Mouse (Mus musculus): ENCODE data around the gene Etv3.
"Not testable (repeated sequence)": the region's sequence is repeated elsewhere in the genome, so short reads cannot be mapped to it uniquely, and the experiment has no call there.

Gene Etv3

DNA sequence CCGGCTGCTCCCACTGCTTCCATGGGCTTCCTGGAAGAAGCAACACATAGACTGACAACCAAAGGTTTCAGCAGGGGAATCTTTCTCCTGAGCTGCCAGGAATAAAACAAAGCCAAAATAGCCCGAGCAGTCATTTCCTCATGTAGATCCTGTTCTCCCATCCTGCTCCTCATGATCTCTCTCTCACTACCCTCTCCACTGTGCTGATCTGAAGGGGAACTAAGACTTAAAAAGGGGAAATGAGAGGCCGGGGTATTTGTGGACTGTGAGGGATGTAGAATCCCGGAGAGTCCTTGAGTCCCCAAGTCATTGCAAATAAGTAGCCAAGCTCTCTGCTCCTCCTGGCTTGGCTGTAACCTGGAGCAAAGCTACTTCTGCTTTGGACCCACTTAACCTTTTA lies 4.1 kb upstream of the Etv3 start:
- no peak for DNase-seq (ENCODE audit: low read depth)

DNA sequence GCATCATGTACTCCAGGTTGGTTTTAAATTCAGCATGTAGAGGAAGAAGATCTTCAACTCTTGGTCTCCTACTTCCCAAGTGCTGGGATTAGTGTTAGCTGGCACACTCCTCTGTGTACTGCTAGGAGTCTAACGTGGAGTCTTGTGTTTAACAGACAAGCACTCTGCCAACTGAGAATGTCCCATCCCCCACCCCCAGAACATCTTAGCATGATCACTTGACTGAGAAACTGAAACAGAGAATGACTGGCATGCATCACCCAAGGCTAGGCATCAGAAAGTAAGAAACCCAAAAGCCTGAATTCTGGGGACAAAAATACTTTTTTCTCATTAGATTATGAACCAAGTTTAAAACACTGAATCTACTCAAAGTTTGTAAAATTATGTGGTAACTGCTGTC lies 3.4 kb upstream of the Etv3 start:
- peak; percentile 66 for DNase-seq (ENCODE audit: low read depth)

DNA sequence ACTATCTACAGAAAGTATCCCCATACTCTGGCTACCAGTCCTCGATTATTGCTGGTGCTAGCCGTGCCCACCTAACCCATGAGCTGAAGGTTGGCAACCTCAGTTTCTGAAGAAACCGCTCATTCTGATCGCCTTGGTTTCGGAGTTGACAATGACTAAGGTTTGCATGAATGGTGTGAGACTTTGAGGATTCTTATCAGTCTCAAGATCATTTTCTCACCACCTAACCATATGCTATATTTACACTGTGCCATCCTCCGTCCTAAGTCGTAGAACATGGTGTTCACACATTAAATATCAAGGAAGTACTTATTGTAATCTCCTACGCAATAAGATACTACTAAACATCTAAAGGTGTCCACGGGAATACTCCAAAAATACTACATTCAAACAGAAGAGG lies 1.5 kb upstream of the Etv3 start:
- DNase-seq (ENCODE audit: low read depth) = peak; percentile 80

DNA sequence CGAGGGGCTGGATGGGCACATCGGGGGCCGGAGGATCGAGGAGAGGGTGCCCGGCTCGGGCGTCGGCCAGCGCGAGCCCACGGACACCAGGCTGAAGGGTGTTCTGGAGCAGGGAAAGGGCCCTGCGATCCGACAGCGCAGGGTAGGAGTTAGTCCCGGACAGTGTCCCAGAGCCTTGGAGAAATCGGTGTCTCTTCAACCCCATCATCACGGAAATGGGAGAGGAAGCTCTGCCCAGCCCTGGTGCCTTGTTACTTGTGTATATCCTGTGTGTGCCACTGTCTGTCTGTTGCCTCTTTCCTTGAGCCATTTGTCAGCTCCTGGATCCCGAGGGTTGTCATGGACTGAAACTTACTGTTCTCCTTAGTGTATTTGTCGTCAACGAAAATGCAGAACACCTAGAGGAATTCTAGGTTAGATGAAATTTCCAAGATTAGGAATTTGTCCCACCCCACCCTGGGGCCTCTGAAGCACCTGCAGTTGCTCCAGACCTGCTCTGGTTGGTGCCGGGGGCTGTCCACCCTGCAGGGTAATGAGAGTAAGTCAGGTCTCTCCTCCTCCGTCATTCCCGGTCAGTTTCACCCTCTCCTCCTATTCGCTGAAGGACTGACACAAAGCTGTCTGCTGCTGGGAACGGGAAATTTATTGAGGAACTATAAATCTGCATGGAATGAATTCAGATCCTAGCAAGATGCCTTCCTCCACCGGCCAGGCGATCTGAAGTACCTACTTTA lies 797 bp downstream of the Etv3 start:
- DNase-seq (ENCODE audit: low read depth) = peak; percentile 70

DNA sequence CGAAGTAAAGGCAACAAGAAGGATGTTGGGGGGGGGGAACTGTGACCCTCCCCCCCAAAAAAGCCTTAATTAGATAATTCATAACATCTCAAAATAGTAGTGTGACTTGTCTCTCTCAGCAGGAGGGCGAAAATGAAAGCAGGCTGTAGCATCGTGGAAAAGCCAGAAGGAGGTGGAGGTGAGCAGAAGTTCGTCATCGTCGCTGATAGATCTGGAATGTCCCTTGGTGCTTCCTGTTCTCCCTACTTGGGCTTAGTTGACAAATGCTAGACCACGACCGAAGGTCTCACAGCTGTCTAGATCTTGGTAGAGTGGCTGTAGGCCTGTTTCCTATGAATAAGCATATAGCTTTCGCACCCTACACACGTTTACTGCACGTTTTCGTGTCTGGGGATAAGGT lies 1.9 kb downstream of the Etv3 start:
- peak; percentile 88 for DNase-seq (ENCODE audit: low read depth)

DNA sequence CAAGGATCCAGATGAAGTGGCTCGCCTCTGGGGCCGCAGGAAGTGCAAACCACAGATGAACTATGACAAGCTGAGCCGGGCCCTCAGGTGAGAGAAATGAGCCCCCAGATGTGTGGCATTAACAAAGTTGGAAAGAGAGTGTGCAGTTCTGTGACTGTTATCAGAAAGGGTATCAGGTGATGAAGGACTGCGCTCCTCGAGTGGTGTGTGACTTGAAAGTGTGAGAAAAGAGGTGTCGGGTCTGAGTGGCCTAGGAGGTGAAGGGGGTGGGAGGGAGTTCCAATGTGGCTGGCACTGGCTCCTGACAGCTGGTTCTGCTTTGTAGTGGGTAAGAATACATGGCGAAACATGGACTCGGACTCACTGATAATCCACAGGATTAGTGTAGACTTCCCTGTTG lies 2.8 kb downstream of the Etv3 start:
- DNase-seq (ENCODE audit: low read depth) = peak; percentile 72

DNA sequence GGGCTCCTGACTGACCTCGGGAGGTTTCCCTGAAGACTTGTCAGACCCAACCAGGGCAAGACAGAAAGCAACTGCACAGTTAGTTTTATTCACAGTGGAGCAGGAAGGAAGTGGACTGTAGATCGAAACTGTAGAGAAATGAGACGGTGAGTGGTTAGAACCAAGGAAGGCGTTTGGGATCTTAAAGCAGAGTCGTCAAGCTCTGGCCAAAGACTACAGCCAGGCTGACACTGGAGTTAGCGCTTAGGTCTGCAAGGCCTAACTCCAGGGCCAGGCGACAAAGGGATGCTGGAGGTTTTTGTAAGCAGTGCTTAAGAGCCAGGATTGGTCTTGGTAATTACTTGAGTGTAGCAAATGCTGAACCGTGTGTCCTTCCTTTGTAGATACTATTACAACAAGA lies 3.6 kb downstream of the Etv3 start:
- peak; percentile 74 for DNase-seq (ENCODE audit: low read depth)

DNA sequence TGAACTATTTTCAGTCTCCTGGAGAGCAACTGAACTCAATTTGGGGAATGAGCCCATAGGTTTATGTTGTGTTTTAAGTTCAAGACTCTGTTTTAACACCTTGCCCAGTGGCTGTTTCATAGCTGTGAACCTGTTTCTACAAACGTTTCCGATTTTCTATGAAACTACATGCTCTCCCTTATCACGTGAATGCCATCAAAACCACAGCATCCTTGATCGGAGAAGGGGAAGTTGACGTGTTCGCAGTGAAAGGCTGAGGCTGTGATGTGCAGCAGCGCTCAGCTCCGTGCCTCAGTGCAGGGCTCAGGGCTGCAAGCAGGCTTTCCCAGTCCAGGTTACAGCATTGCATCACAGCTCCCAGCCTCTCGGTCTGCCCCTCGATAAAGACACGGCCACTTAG lies 4.4 kb downstream of the Etv3 start:
- peak; percentile 93 for DNase-seq (ENCODE audit: low read depth)

DNA sequence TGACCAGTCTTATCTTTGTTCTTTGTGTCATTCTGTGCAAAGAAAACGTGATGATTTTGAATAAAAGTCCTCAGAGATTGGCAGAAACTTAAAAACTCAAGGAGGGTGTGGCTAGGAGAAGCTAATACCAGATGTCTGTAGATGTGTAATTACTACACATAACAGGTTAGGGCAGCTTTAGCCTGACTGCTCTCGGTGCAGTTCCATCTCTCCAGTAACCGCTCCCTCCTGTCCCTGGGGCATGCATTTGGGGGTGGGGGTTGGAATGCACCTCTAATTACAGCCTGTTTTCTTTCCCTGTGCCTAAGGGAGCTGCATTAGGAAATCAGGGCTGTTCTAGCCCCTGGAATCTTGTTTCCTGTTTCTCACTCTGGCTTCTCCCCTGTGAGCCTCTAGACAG lies 5.0 kb downstream of the Etv3 start:
- DNase-seq (ENCODE audit: low read depth) = no peak

DNA sequence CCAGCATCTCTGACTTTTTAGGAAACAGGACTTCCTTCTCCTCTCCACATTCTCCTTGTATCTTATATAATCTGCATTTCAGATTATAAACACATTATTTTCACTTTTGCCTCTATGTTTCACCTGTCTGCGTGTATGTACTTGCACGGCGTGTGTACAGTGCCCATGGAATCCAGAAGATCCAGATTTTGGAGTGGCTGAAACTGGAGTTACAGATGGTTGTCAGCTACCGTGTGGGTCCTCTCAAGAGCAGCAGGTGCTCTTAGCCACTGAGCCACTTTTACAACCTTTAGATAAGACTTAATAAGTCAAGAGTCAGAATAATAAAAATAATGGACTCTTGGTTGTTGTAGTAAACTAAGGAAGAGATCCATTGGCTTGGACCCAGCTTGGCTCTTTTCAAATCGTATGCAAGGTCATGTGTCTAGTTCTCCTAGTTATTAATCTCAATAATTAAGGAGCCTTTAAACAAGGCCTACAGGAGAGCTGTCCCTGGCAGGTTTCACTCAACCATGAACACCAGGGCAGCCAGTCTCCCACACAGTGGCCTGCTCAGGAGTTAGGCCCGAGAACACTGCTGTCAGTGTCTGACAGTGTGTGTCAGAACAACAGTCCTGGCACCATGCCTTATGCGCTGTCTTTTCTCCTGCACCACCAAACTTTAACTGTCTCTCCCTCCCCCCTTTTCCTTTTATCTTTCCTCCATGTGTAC lies 8.6 kb downstream of the Etv3 start:
- DNase-seq (ENCODE audit: low read depth) = no peak

DNA sequence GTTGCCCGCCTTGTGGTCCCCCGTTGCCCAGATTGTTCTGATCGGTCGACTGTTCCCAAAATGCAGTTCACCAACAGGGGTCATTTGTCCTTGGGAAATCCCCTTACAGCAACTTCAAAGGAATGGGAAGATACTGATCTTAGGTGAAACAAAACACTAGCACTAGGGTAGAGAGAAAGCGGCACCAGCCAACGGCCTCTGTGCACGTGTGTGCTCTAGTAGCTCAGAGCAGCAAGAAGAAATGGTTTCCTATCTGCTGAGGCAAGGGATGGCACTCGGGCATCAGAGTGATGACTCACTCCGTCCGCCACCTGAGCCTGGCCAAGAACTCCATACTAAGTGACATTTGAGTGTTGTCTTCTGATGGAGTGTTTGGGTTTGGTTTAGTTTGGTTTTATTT lies 12.8 kb downstream of the Etv3 start:
- peak; percentile 48 for DNase-seq (ENCODE audit: low read depth)

DNA sequence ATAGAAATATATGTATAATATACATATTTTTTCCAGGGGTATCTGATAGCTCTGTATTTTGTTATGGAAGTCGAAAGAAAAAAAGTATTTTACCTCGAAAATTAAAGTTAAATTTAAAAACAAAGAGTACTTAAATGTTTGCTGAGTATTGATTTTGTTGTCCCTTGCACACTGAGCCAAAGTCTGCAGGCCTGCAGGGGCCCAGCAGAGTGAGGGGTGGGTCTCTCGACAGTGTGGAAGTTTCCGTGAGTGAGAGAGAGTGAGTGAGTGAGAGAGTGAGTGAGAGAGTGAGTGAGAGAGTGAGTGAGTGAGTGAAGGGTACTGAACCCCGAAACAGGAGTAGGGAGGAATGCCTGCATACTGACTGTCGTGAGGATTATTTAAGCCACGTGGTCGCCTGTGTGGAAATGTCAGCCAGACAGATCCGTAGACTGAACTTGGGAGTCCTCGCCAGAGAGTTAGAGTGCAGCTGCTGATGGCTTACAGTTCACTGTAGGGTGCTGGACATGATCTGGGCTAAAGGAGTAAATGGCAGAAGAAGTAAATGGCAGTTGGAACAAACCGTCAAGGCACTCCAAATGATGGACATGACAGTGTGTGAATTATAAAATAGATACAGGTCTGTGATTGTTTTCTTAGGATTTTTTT lies 14.9 kb downstream of the Etv3 start:
- DNase-seq (ENCODE audit: low read depth) = no peak

DNA sequence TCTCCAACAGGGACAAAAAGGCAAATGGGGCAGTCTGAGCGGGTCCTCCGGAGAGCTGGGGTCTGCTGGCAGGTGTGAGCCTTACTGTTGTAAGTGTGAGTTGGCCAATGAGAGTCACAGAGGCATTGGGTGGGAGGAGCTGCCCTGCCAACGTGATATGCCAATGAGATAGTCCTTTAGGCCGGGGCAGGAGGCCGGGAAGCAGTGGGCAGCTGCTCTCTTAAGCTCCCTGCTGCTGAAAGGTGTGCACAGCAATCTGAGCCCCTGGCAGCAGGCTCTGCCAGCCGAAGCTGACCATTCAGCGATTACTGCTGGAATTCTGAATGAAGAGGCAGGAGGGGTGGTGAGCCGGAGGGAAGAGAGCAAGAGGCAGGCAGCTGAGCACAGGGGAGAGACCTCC lies 15.5 kb downstream of the Etv3 start:
- no peak for DNase-seq (ENCODE audit: low read depth)

DNA sequence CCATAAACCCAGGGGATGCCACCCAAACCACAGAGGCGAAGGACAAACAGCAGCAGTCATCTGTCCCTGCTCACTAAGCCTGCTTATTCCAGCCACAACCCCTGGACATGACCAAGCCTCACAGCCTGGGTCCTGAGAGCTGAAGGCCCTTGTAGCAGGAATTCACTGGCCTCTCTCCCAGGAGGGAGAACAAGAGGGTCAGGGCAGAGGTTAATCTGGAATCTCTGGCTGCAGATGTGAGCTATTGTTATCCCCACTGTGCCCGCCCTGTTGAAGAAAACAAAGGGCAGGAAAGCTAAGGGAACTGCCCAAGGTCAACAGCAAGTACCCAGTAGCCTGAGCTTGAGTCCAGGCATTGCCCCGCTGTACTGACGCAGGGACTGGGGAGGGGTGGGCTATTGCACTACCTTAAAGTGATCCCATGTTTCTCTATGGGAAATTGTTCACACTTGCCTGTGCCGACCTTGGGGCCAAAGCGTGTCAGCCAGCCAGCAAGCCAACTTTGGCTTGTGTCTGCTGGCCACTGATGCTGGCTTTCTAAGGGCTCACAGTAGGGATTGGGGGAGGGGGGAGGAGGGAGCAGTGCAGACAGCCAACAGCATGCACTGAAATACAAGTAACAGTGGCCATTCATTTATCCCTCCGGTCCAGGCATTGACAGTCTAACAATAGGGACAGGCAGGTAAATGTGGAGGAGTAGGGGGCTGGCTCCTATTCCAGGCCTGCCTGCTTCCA lies 17.4 kb downstream of the Etv3 start:
- no peak for DNase-seq (ENCODE audit: low read depth)

DNA sequence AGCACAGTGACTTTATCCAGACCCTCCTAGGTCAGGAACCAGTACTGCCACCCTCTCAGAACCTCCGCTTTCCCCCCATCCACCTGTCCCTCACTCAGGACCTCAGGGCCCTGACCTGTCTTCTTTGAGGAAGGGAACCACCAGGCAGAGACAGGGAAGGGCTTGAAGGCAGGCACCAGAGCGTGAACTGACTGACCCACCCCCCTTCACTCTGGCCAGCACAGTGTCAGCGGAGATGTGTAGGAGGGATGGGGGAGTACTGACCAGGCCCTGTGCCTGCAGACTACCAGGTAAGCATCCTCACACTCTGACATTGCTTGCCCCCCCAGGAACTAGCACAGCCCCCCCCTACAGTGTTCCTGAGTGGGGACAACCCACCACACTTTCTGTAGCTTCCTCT lies 20.3 kb downstream of the Etv3 start:
- no peak for DNase-seq (ENCODE audit: low read depth)

DNA sequence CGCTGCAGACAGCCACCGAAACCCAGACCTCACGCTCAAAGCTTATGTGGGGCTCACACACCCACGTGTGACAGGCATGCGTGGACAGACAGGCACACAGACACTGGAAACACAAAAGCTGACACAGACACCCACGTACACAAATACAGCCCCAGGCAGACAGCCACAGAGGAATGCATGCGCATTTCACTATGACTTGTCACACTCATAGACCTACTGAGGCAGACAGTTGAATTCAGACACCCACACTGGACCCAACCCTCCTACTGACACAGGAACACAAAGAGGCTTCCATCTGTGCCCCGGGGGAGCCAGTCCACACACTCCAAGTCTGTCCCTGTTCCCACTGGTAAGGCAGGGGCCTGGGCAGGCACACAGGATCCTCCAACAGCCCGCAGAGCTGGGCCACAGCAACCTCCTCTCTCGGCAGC lies 21.1 kb downstream of the Etv3 start:
- no peak for DNase-seq (ENCODE audit: low read depth)

DNA sequence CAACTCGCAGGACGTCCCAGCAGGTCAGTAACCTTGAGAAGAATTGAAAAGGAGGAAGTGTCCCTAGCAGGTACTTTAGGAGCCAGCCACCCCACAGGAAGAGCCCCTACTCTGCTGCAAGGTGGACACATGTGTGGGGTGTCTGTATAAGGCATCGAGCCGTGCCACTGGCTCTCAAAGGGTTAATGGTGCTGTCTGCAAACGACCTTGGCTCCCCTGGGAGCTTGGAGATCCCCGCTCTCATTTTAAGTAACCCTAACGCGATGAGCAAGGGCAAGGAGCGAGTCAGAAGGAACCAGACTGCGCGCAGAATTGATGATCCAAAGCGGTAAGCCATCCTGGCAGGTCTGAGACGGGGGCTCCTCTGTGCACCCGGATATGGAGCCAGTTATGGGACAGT lies 24.7 kb downstream of the Etv3 start:
- no peak for DNase-seq (ENCODE audit: low read depth)

DNA sequence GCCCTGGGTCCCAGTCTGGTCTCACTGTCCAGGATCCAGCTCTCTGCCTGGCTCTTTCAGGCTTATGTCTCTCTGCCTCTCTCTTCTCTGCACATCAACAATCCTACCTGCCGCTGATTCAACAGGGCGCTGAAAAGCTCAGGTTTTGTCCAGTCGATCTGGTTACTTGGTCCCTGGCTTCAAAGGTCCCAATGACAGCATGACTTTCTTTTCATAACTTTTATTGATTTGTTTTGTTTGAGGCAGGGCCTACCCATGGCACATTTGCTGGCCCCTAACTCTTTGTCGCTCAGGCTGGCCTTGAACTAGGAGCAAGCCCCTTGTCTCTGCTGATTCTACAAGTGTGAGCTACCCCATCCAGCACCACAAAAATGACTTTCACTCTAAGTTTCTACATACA lies 27.1 kb downstream of the Etv3 start:
- no peak for DNase-seq (ENCODE audit: low read depth)

DNA sequence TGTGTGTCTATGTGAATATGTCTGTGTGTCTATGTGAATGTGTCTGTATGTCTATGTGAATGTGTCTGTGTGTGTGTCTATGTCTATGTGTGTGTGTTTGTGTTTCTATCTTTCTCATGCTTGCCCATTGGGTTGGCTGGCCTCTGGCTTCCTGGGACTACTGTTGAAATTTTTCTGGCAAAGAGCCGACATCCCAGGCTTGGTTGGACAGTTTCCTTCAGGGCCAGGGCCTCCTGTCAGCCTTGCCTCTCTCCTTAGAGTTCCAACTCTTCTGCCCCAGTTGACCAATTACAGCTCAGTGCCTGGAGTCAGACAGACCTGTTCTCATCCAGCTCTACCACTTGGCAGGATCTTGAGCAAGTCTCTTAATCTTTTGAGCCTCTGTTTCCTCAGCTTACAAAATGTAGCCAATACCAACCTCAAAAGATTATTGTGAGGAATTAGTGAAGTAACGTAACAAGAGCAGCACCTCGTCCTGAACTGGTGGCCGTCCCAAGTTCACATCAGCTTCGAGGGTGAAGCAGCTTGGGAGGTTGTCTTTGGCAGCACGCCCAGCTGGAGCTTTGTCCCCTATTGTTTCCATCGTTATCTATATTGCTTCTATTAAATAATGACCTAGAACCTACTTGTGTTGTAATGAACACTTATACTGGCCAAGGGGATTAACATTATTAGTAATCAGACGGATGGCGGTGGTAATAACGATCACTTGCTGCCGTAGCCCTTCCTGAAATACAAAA lies 28.2 kb downstream of the Etv3 start:
- no peak for DNase-seq (ENCODE audit: low read depth)

DNA sequence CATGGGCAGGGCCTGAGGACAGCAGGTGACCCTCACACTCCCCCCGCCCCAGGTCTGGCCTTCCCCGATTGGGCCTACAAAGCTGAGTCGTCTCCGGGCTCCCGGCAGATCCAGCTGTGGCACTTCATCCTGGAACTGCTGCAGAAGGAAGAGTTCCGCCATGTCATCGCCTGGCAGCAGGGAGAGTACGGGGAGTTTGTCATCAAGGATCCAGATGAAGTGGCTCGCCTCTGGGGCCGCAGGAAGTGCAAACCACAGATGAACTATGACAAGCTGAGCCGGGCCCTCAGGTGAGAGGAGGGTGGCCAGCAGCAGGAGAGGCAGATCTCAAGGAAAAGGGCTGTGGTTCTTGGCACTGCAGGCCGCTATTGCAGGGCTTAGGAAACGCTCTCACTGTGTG lies 29.7 kb downstream of the Etv3 start:
- not testable (repeated sequence) for DNase-seq (ENCODE audit: low read depth)

DNA sequence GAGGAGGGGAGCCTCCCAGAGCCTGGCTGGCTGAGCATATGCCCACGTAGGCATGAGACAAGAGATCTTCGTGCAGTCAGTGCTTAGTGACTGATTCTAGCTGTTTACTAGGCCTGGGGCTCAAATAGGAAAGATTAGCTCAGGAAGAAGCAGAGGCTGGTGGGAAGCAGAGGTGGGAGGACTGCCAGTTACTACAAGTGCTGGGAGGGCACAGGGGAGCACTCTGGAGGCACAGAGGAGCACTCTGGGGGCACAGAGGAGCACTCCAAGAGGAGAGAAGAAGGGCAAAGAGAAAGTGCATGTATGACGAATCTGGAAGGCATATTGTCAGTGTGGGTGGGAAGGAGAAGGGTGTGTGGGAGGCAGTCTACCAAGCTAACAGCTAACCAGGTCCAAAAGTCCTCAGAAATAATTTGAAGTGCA lies 30.9 kb downstream of the Etv3 start:
- DNase-seq (ENCODE audit: low read depth) = no peak

Measured in induced T-regulatory cell, adult 2 months (primary cell).